Mouse (Mus musculus) midbrain, postnatal 0 days (tissue): Measurements from ENCODE around the gene Coro2a. TPM values are rescaled to one million over a fixed set of nuclear protein-coding genes. Genes with fewer than 3 reads are reported as not detected.
"Not testable (repeated sequence)": the region's sequence is repeated elsewhere in the genome, so short reads cannot be mapped to it uniquely, and the experiment has no call there.

ENCODE experiments used
- ATAC-seq: fragments of 200-750 bp; cut with Nextera tagmentation; 2 replicates; pipeline ENCODE4 v1.8.0; 2017; ENCODE audit warnings: moderate number of reproducible peaks, mild to moderate bottlenecking, moderate TSS enrichment, moderate library complexity; ENCODE audit not compliant: low FRiP score
- DNase-seq: peaks from one replicate; pipeline ENCODE4 v3.0.0-alpha.2; 2015; ENCODE audit warnings: low spot score
- H3K27ac ChIP-seq: fragments of 300-500 bp; sonication (generic); 2 replicates; pipeline ENCODE4 v1.5.1; 2014; ENCODE audit warnings: low read depth, mild to moderate bottlenecking, low read length, mixed read lengths
- H3K27me3 ChIP-seq: fragments of 300-500 bp; sonication (generic); 2 replicates; pipeline ENCODE4 v1.6.1; 2014; ENCODE audit warnings: low read length, control low read depth, mixed read lengths; ENCODE audit not compliant: insufficient read depth
- H3K36me3 ChIP-seq: fragments of 300-500 bp; sonication (generic); 2 replicates; pipeline ENCODE4 v1.6.1; 2014; ENCODE audit warnings: low read length, control low read depth, mixed read lengths; ENCODE audit not compliant: insufficient read depth
- H3K4me1 ChIP-seq: fragments of 300-500 bp; sonication (generic); 2 replicates; pipeline ENCODE4 v1.6.1; 2014; ENCODE audit warnings: mild to moderate bottlenecking, control low read depth, antibody characterized with exemption, low read length, mixed read lengths; ENCODE audit not compliant: insufficient read depth
- H3K4me2 ChIP-seq: fragments of 300-500 bp; sonication (generic); 2 replicates; pipeline ENCODE4 v1.6.1; 2014; ENCODE audit warnings: low read depth, mild to moderate bottlenecking, low read length, mixed read lengths; ENCODE audit not compliant: poor library complexity, severe bottlenecking
- H3K4me3 ChIP-seq: fragments of 300-500 bp; sonication (generic); 2 replicates; pipeline ENCODE4 v1.5.1; 2014; ENCODE audit warnings: low read depth, mild to moderate bottlenecking, low read length, moderate library complexity
- H3K9ac ChIP-seq: fragments of 300-500 bp; sonication (generic); replicated peaks from 2 replicates; pipeline ENCODE4 v1.6.1; 2014; ENCODE audit warnings: mild to moderate bottlenecking, low read length, moderate library complexity, mixed read lengths; ENCODE audit not compliant: poor library complexity, severe bottlenecking
- H3K9me3 ChIP-seq: fragments of 300-500 bp; sonication (generic); 2 replicates; pipeline ENCODE4 v1.6.1; 2016; ENCODE audit warnings: low read length, control low read depth
- CTCF ChIP-seq: IDR thresholded peaks from 2 replicates; pipeline ENCODE4 v1.5.1; 2016; ENCODE audit warnings: antibody characterized with exemption, mild to moderate bottlenecking
- WGBS: fragments of 180-500 bp; shearing (Covaris S2); extraction: QIAGEN DNeasy Blood & Tissue Kit; methylation state at CpG from one replicate; pipeline ENCODE4 v1.1.7; 2014; 5-methylcytosine and 5-hydroxymethylcytosine counted together
- polyA plus RNA-seq: library from polyadenylated mRNA; unstranded; fragments of >200 nt; fragmentation: Nextera tagmentation; extraction: Ambion mirVana; gene quantifications from 2 replicates; pipeline ENCODE4 v1.2.1, GENCODE M21; 2015
- total RNA-seq: library from RNA; depleted of rRNA; stranded (reverse); fragments of >200 nt; gene quantifications from 2 replicates; pipeline ENCODE4 v1.2.3, GENCODE M21; 2014

The Coro2a gene
- total and polyA plus RNA-seq, 2 experiments from 2014 or later = 7.8 to 33.2 TPM

DNA sequence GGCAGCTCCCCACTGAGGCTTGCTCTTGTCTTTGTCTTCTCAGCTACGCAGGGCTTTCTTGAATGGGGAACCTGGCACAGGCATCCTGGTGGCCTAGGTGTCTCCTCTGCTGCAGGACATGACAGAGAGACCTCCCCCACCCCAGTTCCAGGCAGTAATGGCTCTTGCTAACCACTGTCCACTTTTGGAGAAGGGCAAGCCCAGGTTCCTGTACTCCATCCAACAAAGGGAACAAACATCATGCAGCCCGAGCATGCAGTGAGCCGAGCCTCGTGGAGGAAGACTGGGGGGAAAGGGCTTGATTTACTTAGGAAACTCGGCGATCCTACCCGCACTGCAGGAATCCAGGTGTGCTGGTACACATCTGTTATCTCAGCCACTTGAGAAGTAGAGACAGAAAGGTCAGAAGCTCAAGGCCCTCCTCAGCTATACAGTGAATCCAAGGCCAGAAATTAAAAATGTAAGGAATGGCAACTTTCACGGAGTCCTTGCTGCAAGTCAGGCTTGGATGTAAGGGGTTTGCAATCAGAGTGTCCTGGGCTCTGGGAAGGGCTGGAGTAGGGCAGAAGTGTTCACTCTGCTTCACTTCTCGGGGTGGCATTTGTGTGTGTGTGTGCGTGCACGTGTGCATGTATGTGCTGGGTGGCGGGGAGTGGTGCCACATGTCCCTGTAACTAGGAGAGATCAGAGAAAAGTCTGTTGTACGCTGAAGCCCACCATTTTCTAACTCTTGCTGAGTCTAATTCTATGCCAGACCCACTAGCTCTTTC, 16.8 kb downstream of the Coro2a start:
- no peaks in the 10 kb centered on the region for H3K9me3 ChIP-seq
- WGBS = 77% methylated on average over 13 of the region's 13 CpGs
- H3K4me1 ChIP-seq = no peaks in the 10 kb centered on the region

DNA sequence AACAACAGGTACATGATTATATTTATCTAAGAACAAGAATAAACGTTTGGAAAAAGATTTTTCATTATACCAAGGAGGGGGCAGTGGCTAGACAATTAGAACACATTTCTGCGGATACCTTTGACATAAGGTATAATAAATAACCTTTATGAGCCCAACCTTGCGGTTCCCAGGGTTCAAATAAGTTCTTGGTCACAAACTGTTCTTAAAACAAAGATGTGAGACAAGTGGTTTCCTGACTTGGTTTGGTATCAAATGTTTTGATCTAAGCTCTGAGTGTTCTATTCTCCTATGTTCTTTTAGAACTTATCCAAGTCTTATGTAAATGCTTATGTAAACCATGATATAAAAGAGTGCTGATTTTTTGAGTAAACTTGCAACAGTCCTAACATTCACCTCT, 17.5 kb downstream of the Coro2a start:
- H3K27me3 ChIP-seq, H3K4me2 ChIP-seq, H3K9me3 ChIP-seq, DNase-seq, ATAC-seq, H3K4me1 ChIP-seq, H3K36me3 ChIP-seq, H3K27ac ChIP-seq, H3K4me3 ChIP-seq, H3K9ac ChIP-seq: not testable (repeated sequence)
- 80% methylated on average over 3 of the region's 3 CpGs for WGBS

More for the DNA sequence above, 16.8 kb downstream of the Coro2a start:
- Histone ChIP-seq H3K27me3 (no peaks in the 10 kb centered on the region), H3K36me3 (no peaks in the 10 kb centered on the region), H3K4me3 (no peak overlapping the region), H3K9ac (no peak overlapping the region), H3K4me2 (no peak overlapping the region), H3K27ac (no peak overlapping the region)
- no peak for TF ChIP-seq CTCF
- ATAC-seq (no peak), DNase-seq (no peak)

DNA sequence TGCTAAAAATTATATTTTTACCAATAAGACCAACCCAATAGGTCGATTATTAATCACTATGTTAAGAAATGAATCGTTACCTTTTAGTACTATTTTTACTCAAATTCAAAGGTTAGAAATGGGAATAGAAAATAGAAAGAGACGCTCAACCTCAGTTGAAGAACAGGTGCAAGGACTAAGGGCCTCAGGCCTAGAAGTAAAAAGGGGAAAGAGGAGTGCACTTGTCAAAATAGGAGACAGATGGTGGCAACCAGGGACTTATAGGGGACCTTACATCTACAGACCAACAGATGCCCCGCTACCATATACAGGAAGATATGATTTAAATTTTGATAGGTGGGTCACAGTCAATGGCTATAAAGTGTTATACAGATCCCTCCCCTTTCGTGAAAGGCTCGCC, 17.9 kb downstream of the Coro2a start:
- ATAC-seq, DNase-seq: not testable (repeated sequence)
- 93% methylated on average over 2 of the region's 6 CpGs for WGBS

DNA sequence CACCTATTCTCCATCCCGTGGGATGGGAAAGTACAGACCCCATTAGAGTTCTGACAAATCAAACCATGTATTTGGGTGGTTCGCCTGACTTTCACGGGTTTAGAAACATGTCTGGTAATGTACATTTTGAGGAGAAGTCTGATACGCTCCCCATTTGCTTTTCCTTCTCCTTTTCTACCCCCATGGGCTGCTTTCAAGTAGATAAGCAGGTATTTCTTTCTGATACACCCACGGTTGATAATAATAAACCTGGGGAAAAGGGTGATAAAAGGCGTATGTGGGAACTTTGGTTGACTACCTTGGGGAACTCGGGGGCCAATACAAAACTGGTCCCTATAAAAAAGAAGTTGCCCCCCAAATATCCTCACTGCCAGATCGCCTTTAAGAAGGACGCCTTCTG, 20.0 kb downstream of the Coro2a start:
- WGBS = 90% methylated on average over 9 of the region's 9 CpGs

More for the DNA sequence above, 17.9 kb downstream of the Coro2a start:
- H3K4me1 ChIP-seq, H3K36me3 ChIP-seq, H3K4me3 ChIP-seq, H3K9me3 ChIP-seq, H3K9ac ChIP-seq, H3K27me3 ChIP-seq, H3K27ac ChIP-seq, H3K4me2 ChIP-seq: not testable (repeated sequence)

DNA sequence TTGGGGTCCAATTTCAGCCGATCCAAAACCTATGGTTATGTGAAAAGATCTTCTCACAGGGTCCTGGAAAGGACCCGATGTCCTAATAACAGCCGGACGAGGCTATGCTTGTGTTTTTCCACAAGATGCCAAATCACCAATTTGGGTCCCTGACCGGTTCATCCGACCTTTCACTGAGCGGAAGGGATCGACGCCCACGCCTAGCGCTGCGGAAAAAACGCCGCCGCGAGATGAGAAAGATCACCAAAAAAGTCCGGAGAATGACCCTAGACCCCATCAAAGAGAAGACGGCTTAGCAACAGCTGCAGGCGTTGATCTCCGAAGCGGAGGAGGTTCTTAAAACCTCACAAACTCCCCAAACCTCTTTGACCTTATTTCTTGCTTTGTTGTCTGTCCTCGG, 20.4 kb downstream of the Coro2a start:
- not testable (repeated sequence) for DNase-seq, H3K4me1 ChIP-seq, H3K27me3 ChIP-seq, H3K9me3 ChIP-seq, H3K9ac ChIP-seq, ATAC-seq, H3K27ac ChIP-seq, H3K4me3 ChIP-seq, H3K4me2 ChIP-seq, H3K36me3 ChIP-seq
- 96% methylated on average over 22 of the region's 22 CpGs for WGBS

More for the DNA sequence above, 20.0 kb downstream of the Coro2a start:
- ATAC-seq, DNase-seq, H3K27me3 ChIP-seq, H3K9ac ChIP-seq, H3K9me3 ChIP-seq, H3K27ac ChIP-seq, H3K4me1 ChIP-seq, H3K4me2 ChIP-seq, H3K36me3 ChIP-seq, H3K4me3 ChIP-seq: not testable (repeated sequence)

DNA sequence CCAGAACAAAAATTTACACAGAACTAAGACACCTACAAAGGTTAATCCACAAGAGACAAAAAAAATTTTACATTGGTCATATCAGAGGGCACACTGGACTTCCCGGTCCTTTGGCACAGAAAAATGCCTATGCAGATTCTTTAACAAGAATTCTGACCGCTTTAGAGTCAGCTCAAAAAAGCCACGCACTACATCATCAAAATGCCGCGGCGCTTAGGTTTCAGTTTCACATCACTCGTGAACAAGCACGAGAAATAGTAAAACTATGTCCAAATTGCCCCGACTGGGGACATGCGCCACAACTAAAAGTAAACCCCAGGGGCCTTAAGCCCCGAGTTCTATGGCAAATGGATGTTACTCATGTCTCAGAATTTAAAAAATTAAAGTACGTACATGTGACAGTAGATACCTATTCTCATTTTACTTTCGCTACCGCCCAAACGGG, 21.2 kb downstream of the Coro2a start:
- not testable (repeated sequence) for ATAC-seq, H3K4me1 ChIP-seq, H3K36me3 ChIP-seq, H3K9me3 ChIP-seq, H3K27ac ChIP-seq, H3K4me3 ChIP-seq, DNase-seq, H3K4me2 ChIP-seq, H3K27me3 ChIP-seq, H3K9ac ChIP-seq
- 93% methylated on average over 15 of the region's 15 CpGs for WGBS

DNA sequence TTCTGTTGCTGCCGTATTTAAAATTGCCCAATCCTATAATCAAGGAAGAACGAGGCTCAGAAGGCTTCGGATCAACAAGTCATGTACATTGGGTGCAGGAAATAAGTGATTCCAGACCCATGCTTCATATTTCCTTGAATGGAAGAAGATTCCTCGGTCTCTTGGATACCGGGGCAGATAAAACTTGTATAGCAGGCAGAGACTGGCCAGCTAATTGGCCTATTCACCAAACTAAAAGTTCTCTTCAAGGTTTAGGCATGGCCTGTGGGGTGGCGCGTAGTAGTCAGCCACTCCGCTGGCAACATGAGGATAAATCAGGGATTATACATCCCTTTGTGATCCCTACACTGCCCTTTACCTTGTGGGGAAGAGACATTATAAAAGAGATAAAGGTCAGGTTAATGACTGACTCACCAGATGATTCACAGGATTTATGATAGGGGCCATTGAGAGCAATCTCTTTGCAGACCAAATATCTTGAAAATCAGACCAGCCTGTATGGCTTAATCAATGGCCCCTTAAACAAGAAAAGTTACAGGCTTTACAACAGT, 23.1 kb downstream of the Coro2a start:
- not testable (repeated sequence) for H3K4me1 ChIP-seq, H3K4me2 ChIP-seq
- WGBS = 92% methylated on average over 8 of the region's 8 CpGs

More for the DNA sequence above, 23.1 kb downstream of the Coro2a start:
- H3K4me3 ChIP-seq, H3K9me3 ChIP-seq, ATAC-seq, H3K27ac ChIP-seq, H3K9ac ChIP-seq, H3K27me3 ChIP-seq, H3K36me3 ChIP-seq, DNase-seq: not testable (repeated sequence)
